Mouse (Mus musculus) liver, embryonic 14.5 days (tissue): Measurements from ENCODE around the gene Gm12184. TPM values are rescaled to one million over a fixed set of nuclear protein-coding genes. Genes with fewer than 3 reads are reported as not detected.

Experiments used
- ATAC-seq: fragments of 200-750 bp; cut with Nextera tagmentation; 2 replicates; pipeline ENCODE4 v1.8.0; 2017; ENCODE audit warnings: moderate number of reproducible peaks, mild to moderate bottlenecking, moderate library complexity; ENCODE audit not compliant: insufficient read depth
- DNase-seq, 3 experiments: peaks; one replicate each; pipeline ENCODE4 v3.0.0-alpha.2; 2012 to 2013; ENCODE audit warnings: low read depth in 3 of 3, low spot score in 3 of 3
- H3K27ac ChIP-seq: fragments of 300-500 bp; sonication (generic); 2 replicates; pipeline ENCODE4 v1.5.1; 2014; ENCODE audit warnings: moderate library complexity, mild to moderate bottlenecking, control low read depth, inconsistent platforms
- H3K27me3 ChIP-seq: fragments of 300-500 bp; sonication (generic); 2 replicates; pipeline ENCODE4 v1.6.1; 2014; ENCODE audit warnings: mild to moderate bottlenecking, low read length, moderate library complexity; ENCODE audit not compliant: control insufficient read depth, insufficient read depth
- H3K36me3 ChIP-seq: fragments of 300-500 bp; sonication (generic); replicated peaks from 2 replicates; pipeline ENCODE4 v1.6.1; 2014; ENCODE audit warnings: low read depth; ENCODE audit not compliant: control insufficient read depth, insufficient read depth
- H3K4me1 ChIP-seq, 2 experiments: fragments of 200-500 bp in 1 of 2; fragments of 300-500 bp in 1 of 2; sonication (generic) in 1 of 2; replicated peaks; 2 replicates each; pipeline ENCODE4 v1.6.1; 2012 to 2014; ENCODE audit warnings: antibody characterized with exemption in 1 of 2, inconsistent platforms in 1 of 2, low read length in 1 of 2; ENCODE audit not compliant: control insufficient read depth in 2 of 2, insufficient read depth in 2 of 2
- H3K4me2 ChIP-seq: fragments of 300-500 bp; sonication (generic); 2 replicates; pipeline ENCODE4 v1.6.1; 2014; ENCODE audit warnings: low read depth, mild to moderate bottlenecking, control low read depth, moderate library complexity
- H3K4me3 ChIP-seq, 2 experiments: fragments of 200-500 bp in 1 of 2; fragments of 300-500 bp in 1 of 2; sonication (generic) in 1 of 2; 2 replicates each; pipeline ENCODE4 v1.5.1; 2012 to 2014; ENCODE audit warnings: low read depth in 2 of 2, low read length in 2 of 2, mild to moderate bottlenecking in 2 of 2, control low read depth in 1 of 2, inconsistent platforms in 1 of 2, moderate library complexity in 1 of 2; ENCODE audit not compliant: insufficient read depth in 1 of 2
- H3K9ac ChIP-seq: fragments of 300-500 bp; sonication (generic); replicated peaks from 2 replicates; pipeline ENCODE4 v1.6.1; 2014; ENCODE audit warnings: mild to moderate bottlenecking, control low read depth, moderate library complexity
- H3K9me3 ChIP-seq: fragments of 300-500 bp; sonication (generic); 2 replicates; pipeline ENCODE4 v1.6.1; 2016; ENCODE audit warnings: low read length, mixed read lengths; ENCODE audit not compliant: control insufficient read depth
- CTCF ChIP-seq: IDR thresholded peaks from 2 replicates; pipeline ENCODE4 v1.5.1; 2016; ENCODE audit warnings: antibody characterized with exemption, low read depth, control low read depth
- EP300 ChIP-seq: IDR thresholded peaks from 2 replicates; pipeline ENCODE4 v1.6.1; 2016; ENCODE audit warnings: antibody characterized with exemption, low read depth
- WGBS: fragments of 180-500 bp; shearing (Covaris S2); extraction: QIAGEN DNeasy Blood & Tissue Kit; methylation state at CpG from one replicate; pipeline ENCODE4 v1.1.7; 2014; ENCODE audit not compliant: insufficient replicate concordance; 5-methylcytosine and 5-hydroxymethylcytosine counted together
- polyA plus RNA-seq, 2 experiments: library from polyadenylated mRNA; depleted of rRNA in 1 of 2; stranded (reverse) in 1 of 2; unstranded in 1 of 2; fragments of >200 nt; fragmentation: Nextera tagmentation in 1 of 2; extraction: Ambion mirVana in 1 of 2; gene quantifications; 2 replicates each; pipeline versions ENCODE4 v1.2.1 to v1.2.3; 2012 to 2014

Gm12184 gene
- polyA plus RNA-seq, 2 experiments = 1.6 to 12.4 TPM

DNA sequence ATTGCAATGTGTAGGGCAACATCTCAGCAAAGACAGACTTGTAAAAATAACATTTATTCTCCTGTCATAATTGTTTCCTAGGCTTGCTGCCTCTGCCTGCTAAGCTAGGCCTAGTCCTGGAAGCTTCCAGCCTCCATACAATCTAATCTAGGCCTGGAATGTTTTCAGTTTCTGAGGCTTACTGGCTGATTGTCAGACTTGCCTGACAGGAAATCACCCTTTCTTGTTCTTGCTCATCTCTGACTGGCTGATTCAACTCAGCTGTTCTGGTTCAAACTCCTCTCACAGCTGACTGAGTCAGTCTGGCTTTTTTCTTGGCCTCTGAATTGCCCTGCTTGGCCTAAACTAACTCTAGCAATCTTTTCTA, 6.2 kb downstream of the Gm12184 start:
- Histone ChIP-seq H3K27ac (no peak overlapping the region), H3K9ac (no peak overlapping the region), H3K9me3 (no peaks in the 10 kb centered on the region), H3K27me3 (peaks cover 11% of the 10 kb centered on the region), H3K4me2 (no peak overlapping the region), H3K4me1 (peaks cover 9 to 28% of the 10 kb centered on the region in 2 experiments; a peak in 3 of 4 replicates), H3K36me3 (no peaks in the 10 kb centered on the region; the same call in 1 of the 2 replicates), H3K4me3 (no peak overlapping the region)
- TF ChIP-seq EP300 (no peak), CTCF (no peak)
- ATAC-seq (no peak), DNase-seq (no peak)

DNA sequence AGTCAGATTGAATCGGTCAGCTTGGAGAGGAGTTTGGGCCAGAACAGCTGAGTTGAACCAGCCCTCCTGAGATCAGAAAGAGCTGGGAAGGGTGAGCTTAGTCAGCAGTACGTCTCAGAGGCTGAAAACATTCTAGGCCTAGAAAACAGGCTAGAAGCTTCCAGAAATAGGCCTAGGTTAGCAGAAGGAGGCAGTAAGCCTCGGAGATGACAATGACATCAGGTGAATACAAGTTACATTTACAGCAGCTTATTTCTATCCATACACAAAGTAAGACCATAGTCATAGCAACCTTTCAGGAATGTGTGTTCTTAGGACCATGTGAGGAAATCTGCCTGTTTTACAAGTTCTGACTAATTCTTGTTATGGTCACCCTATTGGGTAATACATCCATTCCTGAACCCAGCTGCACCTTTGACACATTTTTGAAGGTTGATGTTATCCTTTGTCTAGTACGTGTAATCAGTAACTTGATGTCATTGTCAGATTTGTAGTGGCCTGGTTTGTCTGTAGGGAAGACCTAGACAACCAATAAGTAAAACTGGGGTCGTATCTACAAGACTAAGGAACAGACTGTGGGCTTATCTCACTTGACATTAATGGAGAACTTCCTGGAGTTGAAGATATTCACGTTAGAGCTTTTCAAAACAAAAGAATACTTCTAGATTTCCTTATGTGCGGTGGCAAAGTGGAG, 6.7 kb downstream of the Gm12184 start:
- no peak overlapping the region for H3K27ac ChIP-seq
- peaks cover 9 to 28% of the 10 kb centered on the region in 2 experiments; a peak in 3 of 4 replicates for H3K4me1 ChIP-seq
- H3K9ac ChIP-seq = no peak overlapping the region
- H3K36me3 ChIP-seq = no peaks in the 10 kb centered on the region; the same call in 1 of the 2 replicates
- H3K27me3 ChIP-seq = peaks cover 8% of the 10 kb centered on the region
- DNase-seq = no peak
- no peak overlapping the region for H3K4me2 ChIP-seq
- 35% methylated on average over 7 of the region's 7 CpGs for WGBS
- H3K9me3 ChIP-seq = no peaks in the 10 kb centered on the region
- no peak for ATAC-seq
- no peak overlapping the region for H3K4me3 ChIP-seq
- TF ChIP-seq CTCF (no peak), EP300 (no peak)

DNA sequence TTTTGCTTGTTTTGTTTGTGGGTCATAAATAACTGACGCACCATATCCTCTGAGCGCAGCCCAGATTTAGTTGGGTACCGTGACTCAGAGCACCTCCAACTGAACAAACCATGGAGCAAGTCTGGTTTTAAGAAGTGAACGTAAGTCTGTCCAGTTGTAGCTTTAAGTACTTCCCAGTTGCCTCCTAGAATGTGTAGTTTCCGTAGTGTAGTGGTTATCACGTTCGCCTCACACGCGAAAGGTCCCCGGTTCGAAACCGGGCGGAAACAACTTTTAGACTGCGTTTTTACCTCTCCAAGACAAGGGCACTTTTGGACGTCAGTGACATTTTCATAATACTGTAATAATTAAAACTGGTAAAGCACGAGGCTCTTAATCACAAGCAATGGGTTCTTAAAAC, 8.1 kb downstream of the Gm12184 start:
- Histone ChIP-seq H3K4me1 (peaks cover 7 to 17% of the 10 kb centered on the region in 2 experiments), H3K27ac (peak overlapping the region; percentile 86)
- ATAC-seq = peak; percentile 1; the same call in 1 of the 2 replicates

DNA sequence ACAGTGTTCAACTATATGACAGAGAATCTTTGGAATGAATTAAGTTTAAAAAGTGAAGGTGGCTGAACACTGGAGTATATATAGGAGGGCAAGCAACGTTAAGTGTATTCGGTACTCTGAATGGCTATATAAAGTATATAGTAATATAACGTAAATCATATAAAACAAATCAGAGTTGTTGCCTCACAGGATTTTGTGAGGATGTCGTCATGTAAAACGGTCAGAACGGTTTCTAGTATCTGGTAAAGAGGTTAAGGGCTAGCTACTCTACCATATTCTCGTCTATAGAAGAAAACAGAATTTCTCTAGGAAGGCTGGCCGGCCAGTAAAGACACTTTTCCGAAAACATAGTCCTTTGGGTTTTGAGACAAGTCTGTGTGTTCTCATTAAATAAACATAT, 8.7 kb downstream of the Gm12184 start:
- peak overlapping the region; percentile 78 to 84 for H3K4me3 ChIP-seq
- ATAC-seq (no peak), DNase-seq (no peak)
- WGBS = 5% methylated on average over 9 of the region's 9 CpGs
- H3K4me1 ChIP-seq = peaks cover 7 to 14% of the 10 kb centered on the region in 2 experiments
- TF ChIP-seq CTCF (no peak), EP300 (no peak)
- peak overlapping the region; percentile 97 for H3K4me2 ChIP-seq
- peak overlapping the region; percentile 86 for H3K27ac ChIP-seq
- H3K9ac ChIP-seq = peak overlapping the region; percentile 93
- H3K36me3 ChIP-seq = no peaks in the 10 kb centered on the region; the same call in 1 of the 2 replicates
- H3K27me3 ChIP-seq = no peaks in the 10 kb centered on the region
- no peaks in the 10 kb centered on the region for H3K9me3 ChIP-seq

More for the DNA sequence above, 8.1 kb downstream of the Gm12184 start:
- DNase-seq = peak; percentile 88 to 93 (median 90)
- peak overlapping the region; percentile 97 for H3K4me2 ChIP-seq
- H3K9me3 ChIP-seq = no peaks in the 10 kb centered on the region
- peak overlapping the region; percentile 78 to 84 for H3K4me3 ChIP-seq
- WGBS = under 1% methylated on average over 16 of the region's 16 CpGs
- H3K9ac ChIP-seq = peak overlapping the region; percentile 93
- H3K36me3 ChIP-seq = no peaks in the 10 kb centered on the region; the same call in 1 of the 2 replicates
- H3K27me3 ChIP-seq = no peaks in the 10 kb centered on the region
- peak; percentile 37; the same call in 1 of the 2 replicates for TF ChIP-seq EP300
- no peak for TF ChIP-seq CTCF

DNA sequence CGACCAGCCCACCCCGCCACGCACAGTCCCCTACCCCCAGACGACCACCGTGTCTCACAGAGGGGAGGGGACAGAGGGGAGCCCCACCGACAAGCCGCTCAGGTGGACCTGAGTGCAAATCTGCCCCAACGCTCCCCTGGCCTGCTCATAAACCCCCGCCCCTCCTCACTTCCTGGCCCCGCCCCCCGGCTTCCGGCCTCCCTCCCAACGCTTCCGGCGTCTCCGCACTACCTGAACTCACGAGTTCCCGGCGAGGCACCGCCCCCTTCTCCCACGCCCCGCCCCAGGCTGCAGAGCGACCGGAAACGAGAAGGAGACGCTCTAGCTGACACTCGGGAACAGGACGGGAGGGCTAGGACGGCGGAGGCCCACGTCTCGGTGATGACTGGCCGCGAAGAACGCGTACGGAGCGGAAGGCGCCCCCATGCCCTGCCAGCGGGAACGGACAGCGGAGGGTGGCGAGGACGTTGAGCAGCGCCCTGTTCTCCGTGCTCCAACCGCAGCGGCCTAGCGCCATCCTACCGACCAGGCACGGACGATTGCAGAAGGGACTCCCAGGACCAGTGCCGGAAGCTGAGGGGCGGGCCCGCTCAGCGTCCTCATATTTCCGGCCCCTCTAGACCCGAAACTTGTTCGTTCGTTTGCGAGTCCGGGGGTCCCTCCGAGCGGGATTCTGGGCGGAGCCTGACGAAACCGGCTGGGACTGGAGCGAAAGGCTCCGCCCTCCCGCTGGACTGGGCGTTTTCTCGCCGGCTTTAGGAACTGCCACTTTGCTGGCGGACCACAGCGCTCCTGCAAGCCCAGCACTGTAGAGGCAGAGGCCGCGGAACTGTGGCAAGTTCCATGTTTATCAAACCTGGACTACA, 9.4 kb downstream of the Gm12184 start, which contains the start of gene Trim41:
Trim41 (minus strand) TSS at position 554 of the 866 bp plus-strand sequence.
- peak; percentile 96 for ATAC-seq
- DNase-seq = peak; percentile 97 to 98 (median 97)
- Histone ChIP-seq H3K9me3 (no peaks in the 10 kb centered on the region), H3K4me2 (peak within 1 kb of the TSS; percentile 97), H3K27ac (peak within 1 kb of the TSS; percentile 86), H3K4me1 (peaks cover 7 to 13% of the 10 kb centered on the region in 2 experiments), H3K4me3 (peak within 1 kb of the TSS; percentile 78 to 84), H3K27me3 (no peaks in the 10 kb centered on the region), H3K9ac (peak within 1 kb of the TSS; percentile 93), H3K36me3 (peaks cover 4% of the 10 kb centered on the region)
- peak; percentile 71 for TF ChIP-seq EP300
- peak; percentile 26 for TF ChIP-seq CTCF
- WGBS = under 1% methylated on average over 70 of the region's 77 CpGs
